Mouse (Mus musculus) CD8-positive naive resting alpha-beta T cell, adult 57 days (primary cell): ENCODE data around the gene Slco4c1. TPM values are rescaled to one million over a fixed set of nuclear protein-coding genes. Genes with fewer than 3 reads are reported as not detected.

Experiments
- total RNA-seq: library from RNA; stranded (reverse); gene quantifications from one replicate; pipeline ENCODE4 v1.2.4, GENCODE M21; 2023

Gene Slco4c1
- not detected for total RNA-seq

GRCm38 (mm10) chr1:96871528-96872360 lies at the start of gene Slco4c1:
Slco4c1 (minus strand) TSS chr1:96872171.

